Mouse (Mus musculus): Measurements from ENCODE around the gene Lhx3. TPM values are rescaled to one million over a fixed set of nuclear protein-coding genes. Genes with fewer than 3 reads are reported as not detected.

Gene Lhx3
- polyA plus RNA-seq, 1 experiment, result 0.20 TPM

DNA sequence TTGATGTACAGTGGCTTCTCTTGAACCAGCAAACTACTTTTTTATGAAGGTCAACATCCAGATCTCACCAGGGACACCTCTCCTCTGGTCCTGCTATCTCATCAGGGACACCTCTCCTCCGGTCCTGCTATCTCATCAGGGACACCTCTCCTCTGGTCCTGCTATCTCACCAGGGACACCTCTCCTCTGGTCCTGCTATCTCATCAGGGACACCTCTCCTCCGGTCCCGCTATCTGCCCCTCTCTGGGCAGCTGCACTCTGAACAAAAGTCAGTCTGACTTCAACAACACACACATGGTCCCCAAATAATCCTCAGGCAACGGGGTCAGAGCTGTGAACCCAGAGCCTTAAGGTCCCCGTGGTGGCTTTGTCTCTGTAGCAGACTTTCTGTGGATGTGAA is 31.4 kb downstream of the Lhx3 start:
- TF ChIP-seq POLR2A (IDR thresholded peaks at IDR 0.05; ENCODE audit: control insufficient read depth, low read depth, low read length) (no peak), CTCF (IDR thresholded peaks at IDR 0.05; ENCODE audit: control insufficient read depth, insufficient read depth, insufficient replicate concordance, low read depth, low read length) (no peak)
- H3K4me3 ChIP-seq (ENCODE audit: control insufficient read depth, low read depth, low read length), result no peak overlapping the region
- no peaks in the 10 kb centered on the region for H3K36me3 ChIP-seq (ENCODE audit: control insufficient read depth, insufficient read depth, low read length)
- H3K27ac ChIP-seq (ENCODE audit: control insufficient read depth, insufficient read depth, low read depth, low read length), result no peak overlapping the region
- H3K27me3 ChIP-seq (ENCODE audit: control insufficient read depth, insufficient read depth, low read length), result no peaks in the 10 kb centered on the region
- no peaks in the 10 kb centered on the region for H3K4me1 ChIP-seq (ENCODE audit: control insufficient read depth, insufficient read depth, low read length)

DNA sequence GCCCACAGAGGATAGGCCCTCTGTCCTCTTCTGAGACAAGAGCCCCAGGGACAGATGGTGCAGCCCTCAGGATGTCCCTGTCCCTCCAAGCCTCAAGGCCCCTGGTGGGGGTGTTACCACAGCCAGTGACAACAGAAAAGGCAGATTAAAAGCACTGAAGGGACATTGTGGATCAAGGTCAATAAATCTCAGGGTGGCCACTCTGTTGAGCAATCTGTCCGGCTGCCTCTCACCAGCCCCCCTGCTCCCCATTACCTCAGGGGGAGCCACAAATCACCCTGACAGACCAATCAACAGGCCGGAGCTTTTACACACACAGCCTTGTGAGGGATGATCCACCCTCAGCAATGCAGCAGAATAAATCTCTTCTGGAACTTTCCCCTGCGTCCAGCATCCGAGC is 32.9 kb downstream of the Lhx3 start:
- TF ChIP-seq POLR2A (IDR thresholded peaks at IDR 0.05; ENCODE audit: control insufficient read depth, low read depth, low read length) (no peak), CTCF (IDR thresholded peaks at IDR 0.05; ENCODE audit: control insufficient read depth, insufficient read depth, insufficient replicate concordance, low read depth, low read length) (no peak)
- H3K36me3 ChIP-seq (ENCODE audit: control insufficient read depth, insufficient read depth, low read length), result no peaks in the 10 kb centered on the region
- H3K4me1 ChIP-seq (ENCODE audit: control insufficient read depth, insufficient read depth, low read length), result no peaks in the 10 kb centered on the region
- no peak overlapping the region for H3K27ac ChIP-seq (ENCODE audit: control insufficient read depth, insufficient read depth, low read depth, low read length)
- no peaks in the 10 kb centered on the region for H3K27me3 ChIP-seq (ENCODE audit: control insufficient read depth, insufficient read depth, low read length)
- H3K4me3 ChIP-seq (ENCODE audit: control insufficient read depth, low read depth, low read length), result no peak overlapping the region

DNA sequence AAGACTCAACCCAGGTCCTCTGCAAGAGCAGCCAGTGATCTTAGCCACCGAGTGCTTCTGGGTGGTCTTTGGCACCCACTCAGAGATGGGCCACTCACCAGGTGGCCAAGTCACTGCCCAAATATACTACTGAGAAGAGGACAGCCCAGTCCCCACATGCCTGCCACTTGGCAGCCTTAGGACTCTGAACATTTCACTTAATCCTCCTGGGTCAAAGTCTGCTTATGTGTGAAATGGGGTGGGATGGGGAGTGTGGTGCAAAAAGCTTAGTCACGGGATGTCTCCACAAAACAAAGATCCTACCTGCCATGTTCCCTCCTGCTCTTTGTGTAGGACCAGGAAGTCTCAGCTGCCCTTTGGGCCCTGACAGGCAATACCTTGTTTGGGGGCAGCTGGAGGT is 35.9 kb downstream of the Lhx3 start:
- TF ChIP-seq CTCF (IDR thresholded peaks at IDR 0.05; ENCODE audit: control insufficient read depth, insufficient read depth, insufficient replicate concordance, low read depth, low read length), result no peak
- TF ChIP-seq POLR2A (IDR thresholded peaks at IDR 0.05; ENCODE audit: control insufficient read depth, low read depth, low read length), result no peak
- Histone ChIP-seq H3K27ac (ENCODE audit: control insufficient read depth, insufficient read depth, low read depth, low read length) (no peak overlapping the region), H3K36me3 (ENCODE audit: control insufficient read depth, insufficient read depth, low read length) (no peaks in the 10 kb centered on the region), H3K4me3 (ENCODE audit: control insufficient read depth, low read depth, low read length) (no peak overlapping the region), H3K27me3 (ENCODE audit: control insufficient read depth, insufficient read depth, low read length) (no peaks in the 10 kb centered on the region), H3K4me1 (ENCODE audit: control insufficient read depth, insufficient read depth, low read length) (no peaks in the 10 kb centered on the region)

DNA sequence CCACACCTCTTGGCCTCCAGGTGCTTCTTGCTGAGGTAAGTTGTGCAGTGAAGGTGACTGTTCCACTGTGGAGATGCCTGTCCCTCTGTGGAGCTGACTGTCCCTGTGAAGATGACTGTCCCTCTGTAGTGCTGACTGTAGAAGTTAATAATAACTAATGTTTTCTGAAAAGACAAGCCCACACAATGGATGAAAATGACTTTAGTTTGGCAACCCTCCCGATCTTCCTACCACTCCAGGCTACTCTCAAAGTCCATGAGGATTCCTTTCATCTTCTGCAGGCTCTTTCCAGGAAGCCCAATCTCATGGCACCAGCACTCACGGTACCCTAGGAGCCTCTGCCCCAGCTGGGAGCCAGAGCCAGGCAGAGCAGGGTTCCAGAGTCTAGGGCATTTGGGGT is 37.7 kb downstream of the Lhx3 start:
- H3K4me3 ChIP-seq (ENCODE audit: control insufficient read depth, low read depth, low read length), result no peak overlapping the region

DNA sequence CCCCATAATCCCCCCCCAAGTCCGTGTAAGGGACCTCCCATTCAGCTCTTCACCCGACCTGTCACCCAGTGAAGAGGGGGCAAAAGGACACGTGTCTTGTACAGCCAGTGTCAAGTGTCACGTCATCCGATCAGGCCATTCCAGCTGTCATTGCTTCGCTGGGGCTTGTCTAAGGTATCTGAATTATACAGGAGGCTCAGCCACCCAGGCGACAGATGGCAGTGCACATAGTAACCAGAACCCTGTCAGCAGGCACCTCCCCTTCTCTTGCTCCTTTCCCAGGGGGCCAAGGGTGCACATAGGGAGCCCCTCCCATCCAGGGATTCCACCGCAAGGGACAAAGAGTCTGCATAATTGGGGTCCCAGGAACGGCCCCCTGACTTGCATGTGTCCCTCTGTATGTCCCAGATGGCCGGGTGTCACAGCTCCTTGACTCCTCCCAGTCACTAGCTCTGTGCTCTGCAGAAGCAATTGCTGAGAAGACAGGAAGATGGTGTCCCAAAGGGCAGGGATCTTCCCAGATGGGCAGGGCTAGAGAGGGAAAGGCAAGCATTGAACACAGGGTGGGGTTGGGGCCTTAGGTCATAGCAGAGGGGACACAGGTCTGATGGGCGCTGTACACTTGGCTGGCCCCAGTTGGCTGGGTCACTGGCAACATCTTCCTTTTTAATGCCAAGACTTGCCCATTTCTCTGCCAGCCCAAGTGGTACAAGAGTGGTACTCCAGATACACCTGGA is 39.1 kb downstream of the Lhx3 start:
- no peaks in the 10 kb centered on the region for H3K36me3 ChIP-seq (ENCODE audit: control insufficient read depth, insufficient read depth, low read length)
- no peaks in the 10 kb centered on the region for H3K4me1 ChIP-seq (ENCODE audit: control insufficient read depth, insufficient read depth, low read length)
- H3K27me3 ChIP-seq (ENCODE audit: control insufficient read depth, insufficient read depth, low read length), result no peaks in the 10 kb centered on the region
- TF ChIP-seq POLR2A (IDR thresholded peaks at IDR 0.05; ENCODE audit: control insufficient read depth, low read depth, low read length) (no peak), CTCF (IDR thresholded peaks at IDR 0.05; ENCODE audit: control insufficient read depth, insufficient read depth, insufficient replicate concordance, low read depth, low read length) (no peak)
- no peak overlapping the region for H3K27ac ChIP-seq (ENCODE audit: control insufficient read depth, insufficient read depth, low read depth, low read length)
- H3K4me3 ChIP-seq (ENCODE audit: control insufficient read depth, low read depth, low read length), result no peak overlapping the region

More for the DNA sequence above, 37.7 kb downstream of the Lhx3 start:
- H3K27ac ChIP-seq (ENCODE audit: control insufficient read depth, insufficient read depth, low read depth, low read length), result no peak overlapping the region
- no peaks in the 10 kb centered on the region for H3K27me3 ChIP-seq (ENCODE audit: control insufficient read depth, insufficient read depth, low read length)
- H3K36me3 ChIP-seq (ENCODE audit: control insufficient read depth, insufficient read depth, low read length), result no peaks in the 10 kb centered on the region
- TF ChIP-seq CTCF (IDR thresholded peaks at IDR 0.05; ENCODE audit: control insufficient read depth, insufficient read depth, insufficient replicate concordance, low read depth, low read length), result no peak
- TF ChIP-seq POLR2A (IDR thresholded peaks at IDR 0.05; ENCODE audit: control insufficient read depth, low read depth, low read length), result no peak
- H3K4me1 ChIP-seq (ENCODE audit: control insufficient read depth, insufficient read depth, low read length), result no peaks in the 10 kb centered on the region

DNA sequence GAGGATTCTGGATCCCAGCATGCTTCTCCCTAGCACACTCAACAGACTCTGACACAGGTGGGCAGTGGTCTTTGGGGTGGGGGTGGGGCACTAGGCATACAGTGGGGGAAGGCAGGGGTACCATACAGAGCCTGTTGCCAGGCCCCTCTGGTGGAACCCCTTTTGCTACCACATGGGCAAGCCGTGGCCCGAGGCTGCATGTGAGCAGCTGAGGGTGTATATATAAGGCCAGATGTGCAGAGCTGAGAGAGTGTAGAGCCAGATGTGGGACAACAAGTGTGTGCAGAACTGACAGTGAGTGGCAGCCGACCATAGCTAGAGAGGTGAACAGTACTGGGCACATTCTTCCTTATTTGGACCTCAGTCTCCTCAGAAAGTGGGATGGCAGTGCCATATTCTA is 41.2 kb downstream of the Lhx3 start:
- Histone ChIP-seq H3K4me1 (ENCODE audit: control insufficient read depth, insufficient read depth, low read length) (no peaks in the 10 kb centered on the region), H3K27ac (ENCODE audit: control insufficient read depth, insufficient read depth, low read depth, low read length) (no peak overlapping the region), H3K36me3 (ENCODE audit: control insufficient read depth, insufficient read depth, low read length) (no peaks in the 10 kb centered on the region), H3K27me3 (ENCODE audit: control insufficient read depth, insufficient read depth, low read length) (no peaks in the 10 kb centered on the region), H3K4me3 (ENCODE audit: control insufficient read depth, low read depth, low read length) (no peak overlapping the region)
- no peak for TF ChIP-seq POLR2A (IDR thresholded peaks at IDR 0.05; ENCODE audit: control insufficient read depth, low read depth, low read length)
- no peak for TF ChIP-seq CTCF (IDR thresholded peaks at IDR 0.05; ENCODE audit: control insufficient read depth, insufficient read depth, insufficient replicate concordance, low read depth, low read length)

DNA sequence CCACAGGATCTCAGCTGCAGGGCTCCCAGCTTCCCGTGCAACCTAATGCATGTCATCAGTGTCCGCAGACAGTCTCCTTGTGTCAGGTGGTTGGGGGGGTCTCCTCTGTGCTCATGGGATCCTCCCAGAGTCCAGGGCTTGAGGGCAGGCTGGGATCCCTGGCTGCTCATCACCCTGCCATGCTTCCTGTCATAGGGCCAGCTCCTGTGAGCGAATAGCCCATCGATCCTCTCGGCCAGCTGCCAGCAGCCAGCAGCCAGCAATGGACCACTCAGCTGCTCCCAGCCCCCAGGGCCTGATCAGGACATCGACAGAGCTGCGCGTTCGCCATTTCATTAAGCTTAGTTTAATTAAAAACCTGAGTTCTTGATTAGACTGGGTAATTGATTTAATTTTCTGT is 50.0 kb downstream of the Lhx3 start:
- no peak overlapping the region for H3K27ac ChIP-seq (ENCODE audit: control insufficient read depth, insufficient read depth, low read depth, low read length)
- no peak overlapping the region for H3K4me3 ChIP-seq (ENCODE audit: control insufficient read depth, low read depth, low read length)
- TF ChIP-seq CTCF (IDR thresholded peaks at IDR 0.05; ENCODE audit: control insufficient read depth, insufficient read depth, insufficient replicate concordance, low read depth, low read length), result no peak
- no peak for TF ChIP-seq POLR2A (IDR thresholded peaks at IDR 0.05; ENCODE audit: control insufficient read depth, low read depth, low read length)

More for the DNA sequence above, 50.0 kb downstream of the Lhx3 start:
- no peaks in the 10 kb centered on the region for H3K27me3 ChIP-seq (ENCODE audit: control insufficient read depth, insufficient read depth, low read length)
- no peaks in the 10 kb centered on the region for H3K4me1 ChIP-seq (ENCODE audit: control insufficient read depth, insufficient read depth, low read length)
- no peaks in the 10 kb centered on the region for H3K36me3 ChIP-seq (ENCODE audit: control insufficient read depth, insufficient read depth, low read length)
